Mouse (Mus musculus) adrenal gland, postnatal 25 days (tissue): Measurements from ENCODE around the gene Gpat3. TPM values are rescaled to one million over a fixed set of nuclear protein-coding genes. Genes with fewer than 3 reads are reported as not detected.
A peak's percentile ranks its signal among the peaks of the same experiment; 100 is the strongest.

Experiments used
- DNase-seq: peaks from one replicate; pipeline ENCODE4 v3.0.0; 2021; ENCODE audit warnings: mixed read lengths
- total RNA-seq: library from RNA; stranded (reverse); gene quantifications from 2 replicates; pipeline ENCODE4 v1.2.3, GENCODE M21; 2021

Gpat3 gene
- total RNA-seq, 1 experiment from 2014 or later, result 5.0 TPM

DNA sequence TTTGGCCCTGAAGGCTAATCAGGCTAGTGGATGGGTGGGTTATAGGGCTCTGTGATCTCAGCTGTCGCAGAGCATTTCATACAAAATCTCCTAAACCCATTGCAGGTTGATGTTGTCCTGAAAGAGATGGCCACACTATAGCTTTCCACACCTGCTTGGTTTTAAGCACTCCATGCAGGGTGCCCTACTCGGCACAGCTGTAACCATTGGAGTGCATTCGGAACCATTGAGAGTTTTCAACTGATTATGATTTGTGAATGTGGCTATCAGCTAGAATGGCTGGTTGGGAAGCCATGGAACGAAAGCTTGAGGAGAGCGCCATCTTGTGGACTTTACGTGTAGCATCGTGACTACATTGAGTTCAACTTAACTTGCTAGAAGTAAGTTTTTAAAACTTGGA, 69.5 kb downstream of the Gpat3 start:
- peak; percentile 24 for DNase-seq

DNA sequence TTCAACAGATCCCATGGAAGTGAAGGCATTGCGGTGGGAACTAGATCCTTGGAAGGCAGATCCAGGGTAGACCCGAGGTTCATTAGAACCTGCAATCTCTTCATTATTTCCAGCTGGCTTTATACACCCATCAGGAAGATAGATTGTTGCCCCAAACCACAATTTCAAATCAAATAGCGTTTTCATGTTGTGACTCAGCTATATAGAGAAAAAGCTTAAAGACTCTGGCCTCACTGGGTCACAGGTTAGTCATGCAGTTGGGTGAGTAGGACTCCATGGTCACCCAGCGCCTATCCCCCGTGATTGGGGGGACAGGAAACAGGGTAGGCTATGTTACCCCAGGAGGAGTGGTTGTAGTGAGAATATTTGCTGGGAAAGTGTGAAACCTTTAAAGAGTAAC, 69.9 kb downstream of the Gpat3 start:
- no peak for DNase-seq

DNA sequence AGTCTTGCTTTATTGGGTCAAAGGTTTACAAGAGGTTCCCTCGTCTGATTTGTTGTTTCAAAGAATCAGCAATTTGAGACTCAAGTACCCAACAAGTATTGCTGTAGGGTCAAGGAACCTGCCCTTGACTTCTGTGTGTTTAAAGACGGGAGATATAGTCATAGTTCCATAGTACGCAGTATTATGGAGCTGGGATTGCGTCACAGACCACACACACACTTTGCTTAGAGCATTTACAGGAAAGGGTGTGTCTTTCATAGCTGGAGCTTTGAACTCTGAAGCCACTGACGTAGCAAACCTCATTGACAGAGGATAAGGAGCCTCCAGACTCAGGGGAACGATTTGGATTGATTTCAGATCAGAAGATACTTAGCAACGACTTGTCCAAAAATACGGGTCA, 70.9 kb downstream of the Gpat3 start:
- no peak for DNase-seq

DNA sequence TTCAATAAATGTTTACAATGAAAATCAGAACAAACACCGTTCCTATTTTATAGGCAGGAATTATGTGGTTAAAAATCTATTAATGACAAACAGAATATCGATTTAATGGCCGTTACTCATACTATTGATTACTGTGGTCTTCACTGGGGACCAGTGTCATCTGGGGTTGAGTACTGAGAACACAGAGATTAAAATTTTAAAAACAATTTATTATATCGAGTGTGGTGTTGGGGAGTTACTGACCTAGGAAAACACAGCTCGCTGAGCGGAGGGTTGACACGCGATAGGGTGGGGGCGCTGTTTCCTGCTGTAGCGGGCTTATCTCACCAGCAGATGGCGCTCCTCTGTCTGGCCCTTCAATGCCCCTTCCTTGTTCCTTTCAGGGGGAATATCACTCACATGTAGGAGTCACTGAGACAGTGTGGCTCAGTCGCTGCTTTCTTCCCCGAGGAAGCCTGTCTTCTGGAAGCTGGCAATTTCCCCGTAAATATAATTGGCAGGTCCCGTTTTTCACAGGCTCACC, 71.8 kb downstream of the Gpat3 start:
- peak; percentile 75 for DNase-seq

DNA sequence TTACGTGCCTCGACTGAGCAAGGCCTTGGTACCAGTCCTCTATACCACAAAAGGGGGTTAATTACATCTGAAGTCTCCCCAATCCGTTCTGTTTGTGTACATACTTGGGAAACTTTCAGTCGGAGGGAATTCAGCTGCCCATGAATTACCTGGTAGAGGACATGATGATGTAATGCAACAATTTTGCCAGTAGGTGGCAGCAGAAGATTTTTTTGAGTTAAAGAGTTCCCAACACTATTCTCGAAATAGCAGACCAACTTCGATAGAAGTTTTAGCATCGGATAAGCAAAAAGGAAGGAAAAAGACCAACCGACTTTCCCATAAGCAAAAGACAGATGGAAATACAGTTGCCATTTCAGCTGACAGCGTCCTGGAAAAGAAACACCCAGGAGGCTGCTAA, 73.6 kb downstream of the Gpat3 start:
- no peak for DNase-seq

DNA sequence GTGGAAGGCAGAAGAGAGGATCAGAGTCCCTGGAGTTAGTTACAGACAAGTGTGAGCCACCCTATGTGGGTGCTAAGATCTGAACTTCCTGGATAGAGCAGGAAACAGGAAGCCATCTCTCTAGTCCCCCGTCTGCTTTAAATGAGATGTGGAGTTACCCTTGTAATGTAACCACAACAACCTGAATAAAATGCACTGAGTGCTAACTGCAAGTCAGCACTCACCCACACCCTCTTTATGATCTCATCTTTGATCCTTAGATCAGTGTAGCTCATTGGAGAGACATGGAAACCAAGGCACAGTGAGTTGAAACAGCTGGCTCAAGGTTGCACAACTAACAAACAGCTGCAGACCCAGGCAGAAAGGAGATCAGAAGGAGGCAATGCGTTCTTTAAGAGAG, 84.2 kb downstream of the Gpat3 start:
- DNase-seq, result no peak

DNA sequence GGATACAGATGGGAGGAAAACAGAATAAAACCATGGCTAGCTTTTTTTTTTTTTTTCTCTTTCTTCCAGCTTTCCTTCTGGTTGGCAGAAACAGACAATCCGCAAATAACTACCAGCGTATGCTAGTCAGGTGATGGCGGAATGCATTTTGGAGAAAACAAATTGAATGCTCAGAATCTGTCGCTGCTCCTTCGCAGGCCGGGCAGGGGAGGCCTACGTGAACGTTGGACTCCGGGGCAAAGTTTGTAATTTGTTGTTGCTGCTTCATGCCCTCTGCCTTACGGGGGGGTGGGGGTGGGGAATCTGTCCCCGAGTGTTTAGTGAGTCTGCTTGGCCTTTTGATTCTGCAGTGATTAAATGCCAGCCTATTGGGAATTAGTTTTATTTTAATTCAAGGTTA, 98.2 kb downstream of the Gpat3 start:
- DNase-seq, result no peak

DNA sequence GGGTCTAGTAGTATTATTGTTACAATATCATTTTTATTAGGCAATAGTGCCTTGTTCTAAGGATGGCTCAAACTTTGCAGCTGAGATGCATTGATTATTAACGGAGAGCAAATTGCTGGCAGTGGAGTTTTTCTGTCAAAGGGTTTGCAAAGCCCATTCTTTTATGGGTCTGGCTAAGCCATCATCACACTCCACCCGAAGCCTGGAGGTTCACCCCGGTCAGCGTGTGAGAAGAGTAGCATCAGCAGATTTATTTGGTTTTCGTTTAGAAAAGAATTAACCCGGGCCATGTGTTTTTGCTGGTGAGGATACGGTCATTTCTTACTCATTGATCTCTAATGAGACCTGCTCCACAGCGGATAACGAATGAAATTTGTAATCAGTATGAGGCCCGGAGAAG, 99.8 kb downstream of the Gpat3 start:
- no peak for DNase-seq

Other genes starting within 250 kb of the Gpat3 start
- 63.0 and 65.2 TPM in 2 replicates for gene Coq2, start 170.6 kb upstream of the Gpat3 start, total RNA-seq
- gene Hpse, start 126.0 kb upstream of the Gpat3 start, total RNA-seq, result 0.30 and 0.95 TPM in 2 replicates
- gene Helq, start 47.1 kb upstream of the Gpat3 start, total RNA-seq, result 8.6 and 10.5 TPM in 2 replicates
- 82.3 and 82.5 TPM in 2 replicates for gene Mrps18c, start 47.1 kb upstream of the Gpat3 start, total RNA-seq
- gene Abraxas1, start 24.7 kb upstream of the Gpat3 start, total RNA-seq, result 13.6 and 18.7 TPM in 2 replicates